Mouse (Mus musculus) 3134 (cell line): Measurements from ENCODE around the gene Cavin3.
"Not testable (repeated sequence)": the region's sequence is repeated elsewhere in the genome, so short reads cannot be mapped to it uniquely, and the experiment has no call there.

Source experiments
- DNase-seq: peaks from one replicate; pipeline ENCODE4 v3.0.0-alpha.2; 2011; ENCODE audit warnings: low spot score; ENCODE audit not compliant: insufficient read length; ENCODE audit errors: extremely low read depth

Gene Cavin3

DNA sequence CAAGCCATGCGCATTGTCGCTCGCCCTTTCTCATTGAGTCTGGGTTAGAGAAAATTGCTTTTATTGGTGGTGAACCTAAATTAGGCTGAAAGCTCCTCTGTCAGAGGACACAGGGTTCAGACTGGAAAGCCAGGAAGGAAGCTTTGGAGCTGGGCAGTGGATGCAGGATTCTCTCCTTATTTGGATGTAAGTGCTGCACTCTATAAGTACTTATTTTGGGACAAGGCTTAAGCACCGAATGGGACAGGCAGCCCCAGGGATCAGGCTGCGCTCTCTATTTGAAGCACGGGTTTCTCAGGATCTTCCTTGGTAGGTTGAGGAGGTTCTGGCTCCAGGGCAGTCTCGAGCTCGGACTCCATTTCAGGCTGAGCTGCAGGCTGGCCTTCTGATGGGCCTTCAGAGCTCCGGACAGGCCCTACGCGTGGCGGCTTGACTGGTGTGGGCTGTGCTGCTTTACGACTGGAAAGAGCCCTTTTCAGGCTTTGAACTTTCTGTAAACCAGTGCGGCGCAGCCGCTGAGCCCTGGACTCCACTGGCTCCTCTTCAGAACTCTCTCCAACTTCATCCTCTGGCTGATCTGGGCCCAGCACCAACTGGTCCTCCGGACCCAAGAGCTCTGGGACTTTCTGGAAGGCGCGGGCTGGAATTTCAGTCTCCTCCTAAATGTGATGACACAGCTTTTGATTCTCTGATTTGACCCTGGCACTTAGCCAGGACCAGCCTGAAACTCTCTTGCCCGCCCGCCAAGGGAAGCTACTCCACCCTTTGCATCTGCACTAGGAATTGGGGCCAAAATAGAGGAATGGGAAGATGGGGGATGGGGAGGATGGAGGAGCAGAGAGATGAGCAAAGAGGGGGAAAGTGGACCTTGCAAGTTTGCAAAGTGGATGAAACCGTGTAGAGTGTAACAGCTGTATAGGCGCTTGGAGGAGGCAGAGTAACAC, 1.3 kb downstream of the Cavin3 start:
- DNase-seq, result peak; percentile 68

DNA sequence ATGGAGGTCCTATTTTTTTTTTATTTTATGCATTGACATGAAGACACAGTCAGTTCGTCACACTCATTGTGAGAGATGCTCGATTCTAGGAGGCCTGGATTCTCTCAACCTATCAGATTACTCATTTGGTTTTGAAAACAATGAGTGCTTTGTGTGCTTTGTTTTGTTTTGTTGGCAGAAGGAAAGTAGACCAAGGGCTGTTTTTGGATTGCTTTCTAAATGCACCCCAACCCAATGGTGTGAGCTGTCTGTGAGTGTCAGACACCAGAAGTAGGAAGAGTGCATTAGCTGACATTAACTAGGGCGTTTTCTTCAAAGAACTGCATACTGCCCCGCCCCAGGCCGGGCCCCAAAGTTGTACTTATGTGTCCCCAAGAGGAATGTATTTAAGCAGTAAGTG, 2.0 kb downstream of the Cavin3 start:
- DNase-seq, result no peak

- no peak for DNase-seq
These were observed 2.9 kb downstream of the Cavin3 start for GRCm38 (mm10) chr7:105479232-105479631.

DNA sequence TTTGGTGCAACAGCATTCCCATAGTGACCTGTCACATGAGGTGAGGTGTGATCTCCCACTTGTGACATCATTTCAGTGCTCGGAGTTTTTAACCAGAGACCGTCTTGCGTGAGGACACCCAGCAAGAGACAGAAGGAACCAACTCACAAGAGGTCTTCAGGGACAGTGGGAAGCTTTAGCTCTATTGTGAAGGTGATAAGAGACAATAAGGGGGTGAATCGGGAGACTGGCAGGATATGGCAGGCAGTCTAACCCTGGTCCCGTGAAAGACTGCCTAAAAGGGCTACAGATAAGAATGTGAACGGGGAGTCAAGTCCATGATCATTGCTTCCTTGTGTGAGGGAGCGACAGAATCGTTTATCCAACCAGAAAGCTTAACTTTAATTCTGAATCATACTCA, 3.8 kb downstream of the Cavin3 start:
- DNase-seq, result no peak

DNA sequence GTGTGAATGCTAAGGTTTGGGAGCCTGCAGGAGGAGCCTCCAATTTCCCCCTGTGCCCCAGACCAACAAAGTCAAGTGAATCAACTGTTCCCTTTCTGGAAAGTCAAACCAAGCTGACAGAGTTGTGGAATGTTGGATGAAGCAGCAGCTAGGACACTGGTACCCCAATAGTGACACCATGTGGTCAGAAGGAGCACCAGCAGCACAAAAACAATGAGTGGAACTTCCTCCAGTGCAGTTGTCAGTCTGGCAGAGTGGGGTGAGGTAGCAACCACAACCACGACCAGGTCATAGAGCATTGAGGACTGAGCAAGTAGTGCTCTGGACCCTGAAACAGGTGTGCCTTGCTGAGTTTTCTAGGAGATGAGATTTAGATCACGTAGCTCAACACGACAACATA, 4.3 kb downstream of the Cavin3 start:
- DNase-seq, result peak; percentile 53

GRCm38 (mm10) chr7:105477433-105477700, 4.7 kb downstream of the Cavin3 start:
- no peak for DNase-seq

GRCm38 (mm10) chr7:105476683-105477432, 5.2 kb downstream of the Cavin3 start:
- no peak for DNase-seq

DNA sequence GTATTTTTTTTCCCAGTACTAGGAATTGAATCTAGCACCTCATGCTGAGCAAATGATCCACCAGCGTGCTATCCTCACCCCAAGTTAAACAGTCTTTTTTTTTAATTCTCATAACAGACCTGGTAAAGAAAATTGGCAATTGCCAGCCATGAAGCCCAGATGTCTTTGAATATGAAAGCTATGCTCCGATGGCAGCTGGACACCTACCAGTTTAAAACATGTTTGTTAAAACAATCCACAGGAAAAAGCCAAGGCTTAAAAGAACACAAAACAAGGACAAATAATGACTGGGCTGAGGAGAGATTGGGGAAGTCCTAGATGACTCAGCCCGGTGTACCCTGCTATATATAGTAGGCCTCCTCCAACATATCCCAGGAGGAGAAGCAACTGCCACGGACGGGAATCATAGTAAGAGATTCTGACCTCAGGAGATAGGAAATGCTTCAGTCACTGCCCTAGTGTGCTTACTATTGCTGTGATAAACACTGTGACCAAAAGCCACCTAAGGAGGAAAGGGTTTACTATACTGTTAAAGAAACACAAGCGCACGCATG, 6.6 kb downstream of the Cavin3 start:
- no peak for DNase-seq

DNA sequence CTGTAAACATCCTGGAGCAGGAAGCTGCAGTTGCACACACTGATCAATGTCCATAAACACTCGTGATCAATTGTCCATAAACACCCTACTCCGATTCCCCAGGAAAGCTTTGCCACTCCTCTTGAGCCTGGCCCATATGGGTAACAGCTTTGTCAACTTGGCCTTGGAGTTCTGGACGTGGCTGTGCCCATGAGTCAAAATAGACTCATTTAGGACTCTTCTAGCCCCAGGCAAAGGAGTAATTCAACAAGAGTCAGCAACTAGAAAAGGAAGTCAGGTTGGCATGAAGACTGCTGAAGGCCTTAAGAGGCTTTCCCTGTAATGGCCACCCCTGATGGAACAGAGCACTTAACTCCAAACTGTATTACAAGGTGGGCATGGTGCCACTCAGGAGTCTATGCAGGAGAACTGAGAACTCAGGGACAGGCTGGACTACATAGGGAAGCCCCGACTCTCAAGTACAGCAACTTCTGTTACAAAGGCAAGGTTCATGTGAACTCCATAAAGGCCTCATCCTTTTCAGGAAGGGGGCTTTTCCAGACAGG, 7.3 kb downstream of the Cavin3 start:
- DNase-seq, result no peak

DNA sequence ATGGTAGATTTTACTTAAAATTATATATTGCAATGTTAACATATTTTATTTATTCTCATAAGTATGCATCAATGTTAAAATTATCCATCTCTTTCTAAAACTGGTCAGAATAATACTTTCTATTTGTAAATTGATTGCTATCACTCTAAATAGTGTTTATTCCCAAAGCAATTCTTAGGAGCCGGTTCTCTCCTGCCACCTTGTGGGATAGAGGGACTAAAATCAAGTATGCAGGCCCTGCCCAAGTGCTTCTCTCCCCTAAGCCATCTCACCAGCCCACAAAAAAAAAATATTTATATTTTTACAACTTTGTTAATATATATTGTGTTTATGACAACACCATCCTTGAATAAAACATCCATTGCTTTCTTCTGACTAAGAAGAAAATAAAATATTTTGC, 9.5 kb downstream of the Cavin3 start:
- DNase-seq, result no peak

GRCm38 (mm10) chr7:105465505-105465904, 16.6 kb downstream of the Cavin3 start:
- not testable (repeated sequence) for DNase-seq

DNA sequence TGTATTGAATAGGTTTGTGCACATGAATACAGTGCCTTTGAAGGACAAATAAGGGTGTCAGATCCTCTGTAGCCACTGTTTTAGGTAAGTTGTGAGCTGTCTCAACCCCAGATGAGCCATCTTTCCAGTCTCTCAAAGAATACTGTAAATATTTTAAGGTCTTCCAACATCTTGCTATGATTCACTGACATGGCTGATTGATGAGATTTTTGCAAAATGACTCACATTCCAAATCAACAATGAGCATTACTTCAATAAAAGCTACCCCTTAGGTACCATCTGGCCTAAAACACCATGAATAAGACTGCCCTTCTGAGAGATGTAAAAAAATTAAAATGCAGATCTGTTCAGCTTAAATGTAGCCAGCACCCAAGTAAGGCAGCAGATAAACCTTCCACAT, 23.6 kb downstream of the Cavin3 start:
- DNase-seq, result no peak

GRCm38 (mm10) chr7:105453345-105453744, 28.8 kb downstream of the Cavin3 start:
- DNase-seq, result not testable (repeated sequence)

GRCm38 (mm10) chr7:105445076-105445475, 37.0 kb downstream of the Cavin3 start:
- no peak for DNase-seq

DNA sequence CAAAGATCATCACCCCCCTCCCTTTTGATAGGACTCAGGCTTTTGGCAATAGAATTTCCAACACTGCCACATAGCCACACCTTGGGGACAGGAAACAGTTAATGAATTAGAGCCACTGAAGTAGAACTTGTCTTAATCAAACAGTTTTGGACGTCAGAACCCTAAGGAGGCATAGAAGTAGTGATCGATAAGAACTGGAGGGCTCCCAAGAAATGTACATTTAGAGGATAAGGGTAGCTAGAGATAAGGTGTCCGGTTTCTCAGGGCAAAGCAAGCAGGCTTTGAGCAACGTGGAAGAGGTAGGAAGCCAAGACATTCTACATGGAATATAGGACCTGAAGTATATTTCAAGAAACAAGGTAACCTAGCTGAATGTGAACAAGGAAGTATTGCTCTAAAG, 40.7 kb downstream of the Cavin3 start:
- DNase-seq, result no peak

DNA sequence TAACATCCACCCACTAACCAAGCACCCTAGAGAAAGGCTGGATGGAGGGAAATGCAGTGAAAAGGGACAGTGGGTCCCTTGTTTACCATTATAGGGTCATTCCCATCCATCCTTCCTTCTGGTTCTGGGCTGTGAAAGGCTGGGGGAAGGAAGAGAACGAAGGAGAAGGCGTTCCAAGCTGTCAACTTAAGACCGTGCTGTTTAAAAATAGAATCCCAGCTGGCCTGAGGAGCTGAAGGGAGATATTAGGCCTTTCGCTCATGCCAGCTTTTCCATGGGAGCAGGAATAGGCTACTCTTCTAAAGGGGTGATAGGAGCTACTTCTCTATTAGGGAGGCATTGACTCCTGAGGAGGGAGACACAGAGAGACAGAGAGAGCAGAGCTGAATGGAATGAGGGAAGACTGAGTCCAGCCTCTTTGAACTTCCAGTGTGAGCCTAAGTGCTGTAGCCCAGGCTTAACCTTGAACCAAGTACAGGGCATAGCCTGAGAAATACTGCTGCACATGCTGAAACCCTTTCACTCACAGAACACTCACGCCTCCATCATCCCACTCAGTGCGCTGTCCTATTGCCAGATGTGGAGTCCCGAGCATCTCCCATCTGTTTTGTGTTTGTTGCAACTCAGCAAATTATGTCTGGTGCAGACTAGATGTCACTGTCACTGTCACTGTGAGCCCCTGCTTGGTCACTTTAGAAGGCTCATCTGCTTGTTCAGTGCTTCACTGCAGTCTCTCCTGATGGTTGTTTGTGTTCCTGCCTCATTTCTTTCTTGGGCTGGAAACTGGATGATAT, 43.9 kb downstream of the Cavin3 start:
- DNase-seq, result no peak

GRCm38 (mm10) chr7:105434798-105435197, 47.3 kb downstream of the Cavin3 start:
- no peak for DNase-seq

GRCm38 (mm10) chr7:105433859-105434258, 48.2 kb downstream of the Cavin3 start:
- no peak for DNase-seq

DNA sequence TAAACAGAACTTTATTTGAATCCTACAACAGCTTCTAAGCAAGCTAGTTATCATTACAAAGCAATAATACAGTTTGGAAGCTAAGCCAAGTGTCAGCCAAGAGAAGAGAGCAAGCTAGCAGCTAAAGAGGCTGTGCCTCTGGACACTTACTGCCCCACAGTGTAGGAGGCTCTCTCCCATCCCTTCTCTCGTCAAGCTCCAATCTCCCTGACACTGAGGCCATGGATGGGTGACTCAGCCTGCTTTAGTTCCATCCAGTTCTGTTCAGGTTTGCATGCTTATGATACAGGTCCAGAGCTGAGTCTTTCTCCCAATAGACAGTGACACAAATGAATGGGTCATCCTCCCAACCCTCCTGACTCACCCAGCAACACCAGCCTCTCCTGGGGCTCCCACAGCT, 50.0 kb downstream of the Cavin3 start:
- DNase-seq, result no peak
